Mouse (Mus musculus) lung, embryonic 16.5 days (tissue): ENCODE results near the gene Rsc1a1. TPM values are rescaled to one million over a fixed set of nuclear protein-coding genes. Genes with fewer than 3 reads are reported as not detected.
A peak's percentile ranks its signal among the peaks of the same experiment; 100 is the strongest.

Source experiments
- ATAC-seq: fragments of 200-750 bp; cut with Nextera tagmentation; 2 replicates; pipeline ENCODE4 v1.8.0; 2017; ENCODE audit warnings: low read depth, mild to moderate bottlenecking, moderate library complexity
- H3K27ac ChIP-seq: fragments of 300-500 bp; sonication (generic); 2 replicates; pipeline ENCODE4 v1.5.1; 2014; ENCODE audit warnings: mild to moderate bottlenecking, control low read depth, low read length
- H3K27me3 ChIP-seq: fragments of 300-500 bp; sonication (generic); 2 replicates; pipeline ENCODE4 v1.6.1; 2014; ENCODE audit warnings: low read depth, low read length, mixed read lengths; ENCODE audit not compliant: control insufficient read depth, insufficient read depth
- H3K36me3 ChIP-seq: fragments of 300-500 bp; sonication (generic); 2 replicates; pipeline ENCODE4 v1.6.1; 2014; ENCODE audit warnings: low read length; ENCODE audit not compliant: control insufficient read depth, insufficient read depth
- H3K4me1 ChIP-seq: fragments of 300-500 bp; sonication (generic); replicated peaks from 2 replicates; pipeline ENCODE4 v1.6.1; 2014; ENCODE audit warnings: low read length, mixed read lengths; ENCODE audit not compliant: control insufficient read depth, insufficient read depth
- H3K4me2 ChIP-seq: fragments of 300-500 bp; sonication (generic); 2 replicates; pipeline ENCODE4 v1.6.1; 2014; ENCODE audit warnings: low read depth, low read length, control low read depth
- H3K4me3 ChIP-seq: fragments of 300-500 bp; sonication (generic); 2 replicates; pipeline ENCODE4 v1.5.1; 2014; ENCODE audit warnings: mild to moderate bottlenecking, low read length, control low read depth
- H3K9ac ChIP-seq: fragments of 300-500 bp; sonication (generic); 2 replicates; pipeline ENCODE4 v1.6.1; 2014; ENCODE audit warnings: low read length, control low read depth
- H3K9me3 ChIP-seq: fragments of 300-500 bp; sonication (generic); 2 replicates; pipeline ENCODE4 v1.6.1; 2016; ENCODE audit warnings: low read length; ENCODE audit not compliant: control insufficient read depth
- WGBS: fragments of 180-500 bp; shearing (Covaris S2); extraction: QIAGEN DNeasy Blood & Tissue Kit; methylation state at CpG from one replicate; pipeline ENCODE4 v1.1.7; 2014; 5-methylcytosine and 5-hydroxymethylcytosine counted together
- polyA plus RNA-seq: library from polyadenylated mRNA; unstranded; fragments of >200 nt; fragmentation: Nextera tagmentation; extraction: Ambion mirVana; gene quantifications from 2 replicates; pipeline ENCODE4 v1.2.1, GENCODE M21; 2015

Gene Rsc1a1
- polyA plus RNA-seq, 1 experiment from 2014 or later: not detected

- no peaks in the 10 kb centered on the region for H3K4me1 ChIP-seq
- H3K27ac ChIP-seq: no peak overlapping the region
- H3K4me3 ChIP-seq: no peak overlapping the region
- H3K9me3 ChIP-seq: no peaks in the 10 kb centered on the region
- 100% methylated on average over 1 of the region's 1 CpGs for WGBS
- H3K36me3 ChIP-seq: peaks cover 30% of the 10 kb centered on the region
- H3K27me3 ChIP-seq: no peaks in the 10 kb centered on the region
- no peak overlapping the region for H3K4me2 ChIP-seq
- H3K9ac ChIP-seq: no peak overlapping the region
- ATAC-seq: no peak
These were observed 25.9 kb upstream of the Rsc1a1 start for GRCm38 (mm10) chr4:141711250-141711649.

- WGBS: 91% methylated on average over 2 of the region's 2 CpGs
- H3K27ac ChIP-seq: no peak overlapping the region
- H3K9me3 ChIP-seq: no peaks in the 10 kb centered on the region
- H3K4me1 ChIP-seq: no peaks in the 10 kb centered on the region
- no peak overlapping the region for H3K9ac ChIP-seq
- H3K4me2 ChIP-seq: no peak overlapping the region
- peaks cover 47% of the 10 kb centered on the region for H3K36me3 ChIP-seq
- H3K4me3 ChIP-seq: no peak overlapping the region
- H3K27me3 ChIP-seq: no peaks in the 10 kb centered on the region
- ATAC-seq: no peak
These were observed 23.6 kb upstream of the Rsc1a1 start for GRCm38 (mm10) chr4:141708971-141709370.

- no peaks in the 10 kb centered on the region for H3K9me3 ChIP-seq
- H3K4me2 ChIP-seq: no peak overlapping the region
- WGBS: 91% methylated on average over 7 of the region's 7 CpGs
- H3K9ac ChIP-seq: no peak overlapping the region
- no peak overlapping the region for H3K27ac ChIP-seq
- H3K4me3 ChIP-seq: no peak overlapping the region
- H3K4me1 ChIP-seq: no peaks in the 10 kb centered on the region
- peaks cover 42% of the 10 kb centered on the region for H3K36me3 ChIP-seq
- ATAC-seq: no peak
- H3K27me3 ChIP-seq: no peaks in the 10 kb centered on the region
These were observed 22.6 kb upstream of the Rsc1a1 start for GRCm38 (mm10) chr4:141708005-141708404.

GRCm38 (mm10) chr4:141705331-141705730 is 19.9 kb upstream of the Rsc1a1 start:
- H3K36me3 ChIP-seq: peaks cover 44% of the 10 kb centered on the region
- H3K9ac ChIP-seq: no peak overlapping the region
- 70% methylated on average over 4 of the region's 4 CpGs for WGBS
- H3K4me3 ChIP-seq: no peak overlapping the region
- H3K4me2 ChIP-seq: no peak overlapping the region
- no peaks in the 10 kb centered on the region for H3K9me3 ChIP-seq
- H3K4me1 ChIP-seq: no peaks in the 10 kb centered on the region
- peak; percentile 20; the same call in 1 of the 2 replicates for ATAC-seq
- H3K27ac ChIP-seq: no peak overlapping the region
- no peaks in the 10 kb centered on the region for H3K27me3 ChIP-seq

GRCm38 (mm10) chr4:141704625-141705024 is 19.2 kb upstream of the Rsc1a1 start:
- Histone ChIP-seq H3K4me2 (no peak overlapping the region), H3K36me3 (peaks cover 46% of the 10 kb centered on the region), H3K27me3 (no peaks in the 10 kb centered on the region), H3K4me1 (no peaks in the 10 kb centered on the region), H3K27ac (no peak overlapping the region), H3K9ac (no peak overlapping the region), H3K4me3 (no peak overlapping the region), H3K9me3 (no peaks in the 10 kb centered on the region)
- 88% methylated on average over 2 of the region's 2 CpGs for WGBS
- ATAC-seq: no peak

GRCm38 (mm10) chr4:141694719-141695118 is 9.3 kb upstream of the Rsc1a1 start:
- H3K27me3 ChIP-seq: no peaks in the 10 kb centered on the region
- ATAC-seq: no peak
- 91% methylated on average over 8 of the region's 8 CpGs for WGBS
- H3K27ac ChIP-seq: no peak overlapping the region
- H3K4me1 ChIP-seq: no peaks in the 10 kb centered on the region
- no peak overlapping the region for H3K9ac ChIP-seq
- no peaks in the 10 kb centered on the region for H3K9me3 ChIP-seq
- H3K4me2 ChIP-seq: no peak overlapping the region
- H3K36me3 ChIP-seq: peaks cover 42% of the 10 kb centered on the region
- no peak overlapping the region for H3K4me3 ChIP-seq

GRCm38 (mm10) chr4:141688505-141688904 is 3.1 kb upstream of the Rsc1a1 start:
- no peaks in the 10 kb centered on the region for H3K27me3 ChIP-seq
- no peak for ATAC-seq
- H3K36me3 ChIP-seq: peaks cover 41% of the 10 kb centered on the region
- WGBS: 84% methylated on average over 8 of the region's 8 CpGs
- no peaks in the 10 kb centered on the region for H3K9me3 ChIP-seq
- H3K27ac ChIP-seq: no peak overlapping the region
- no peak overlapping the region for H3K4me3 ChIP-seq
- peaks cover 3% of the 10 kb centered on the region for H3K4me1 ChIP-seq
- H3K9ac ChIP-seq: no peak overlapping the region
- no peak overlapping the region for H3K4me2 ChIP-seq

GRCm38 (mm10) chr4:141686525-141686924 is 1.1 kb upstream of the Rsc1a1 start:
- Histone ChIP-seq H3K36me3 (peaks cover 32% of the 10 kb centered on the region), H3K4me1 (peaks cover 15% of the 10 kb centered on the region), H3K4me3 (no peak overlapping the region), H3K27me3 (no peaks in the 10 kb centered on the region), H3K9me3 (no peaks in the 10 kb centered on the region), H3K27ac (peak overlapping the region; percentile 40), H3K9ac (no peak overlapping the region), H3K4me2 (no peak overlapping the region)
- WGBS: 77% methylated on average over 8 of the region's 8 CpGs
- ATAC-seq: no peak

- Histone ChIP-seq H3K4me1 (peaks cover 15% of the 10 kb centered on the region), H3K27ac (no peak overlapping the region), H3K4me3 (no peak overlapping the region), H3K4me2 (no peak overlapping the region), H3K9me3 (no peaks in the 10 kb centered on the region), H3K9ac (no peak overlapping the region), H3K27me3 (no peaks in the 10 kb centered on the region), H3K36me3 (peaks cover 28% of the 10 kb centered on the region)
- 58% methylated on average over 3 of the region's 3 CpGs for WGBS
- ATAC-seq: peak; percentile 58; the same call in 1 of the 2 replicates
These were observed 694 bp upstream of the Rsc1a1 start for GRCm38 (mm10) chr4:141686093-141686492.

GRCm38 (mm10) chr4:141682706-141683230 is 2.6 kb downstream of the Rsc1a1 start:
- Histone ChIP-seq H3K27me3 (no peaks in the 10 kb centered on the region), H3K9me3 (no peaks in the 10 kb centered on the region), H3K4me2 (no peak overlapping the region), H3K4me1 (peaks cover 15% of the 10 kb centered on the region), H3K27ac (no peak overlapping the region; the same call in 1 of the 2 replicates), H3K4me3 (no peak overlapping the region), H3K9ac (0 out of 2 replicates have a peak overlapping the region, but pooled peaks have one; percentile 5), H3K36me3 (peaks cover 21% of the 10 kb centered on the region)
- 51% methylated on average over 12 of the region's 12 CpGs for WGBS
- ATAC-seq: peak; percentile 65
